Mouse (Mus musculus): Measurements from ENCODE around the gene Sash1.

Gene Sash1

DNA sequence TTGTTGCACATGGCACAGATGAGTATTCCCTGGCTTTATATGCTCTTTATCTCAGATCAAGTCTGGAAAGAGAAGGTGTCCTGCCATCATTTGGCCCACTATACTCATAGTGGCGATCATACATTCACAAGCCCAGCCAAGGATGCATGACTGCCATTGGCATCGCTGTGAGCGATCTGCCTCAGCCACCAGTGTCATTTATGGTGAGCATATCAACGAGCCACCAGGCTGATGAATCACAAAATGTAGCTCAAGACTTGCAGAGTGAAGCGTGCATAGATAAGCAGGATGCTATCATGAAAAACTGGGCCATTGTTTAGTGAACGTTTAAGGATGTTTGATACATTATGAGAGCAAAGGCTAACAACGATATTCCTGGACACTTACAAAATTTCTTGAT lies 200.6 kb downstream of the Sash1 start:
- no peak for DNase-seq (ENCODE audit: low read depth, low spot score)

DNA sequence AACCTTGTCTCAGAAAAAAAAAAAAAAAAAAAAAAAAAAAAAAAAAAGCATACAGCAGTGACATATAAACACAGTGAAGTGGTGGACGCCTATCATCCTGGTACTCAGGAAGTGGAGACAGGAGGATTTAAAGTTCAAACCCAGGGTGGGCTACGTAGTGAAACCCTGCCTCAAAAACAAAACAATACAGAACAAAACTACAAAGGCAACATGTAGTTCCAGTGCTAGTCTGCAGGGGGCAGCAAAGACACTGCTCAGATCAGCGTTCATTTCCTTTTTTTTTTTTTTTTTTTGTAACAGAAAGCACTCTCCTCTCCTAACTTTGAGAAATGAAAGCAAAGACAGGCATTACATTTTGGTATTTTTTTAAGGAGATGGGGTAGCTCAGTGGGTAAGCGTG lies 203.0 kb downstream of the Sash1 start:
- DNase-seq (ENCODE audit: low read depth, low spot score): no peak

DNA sequence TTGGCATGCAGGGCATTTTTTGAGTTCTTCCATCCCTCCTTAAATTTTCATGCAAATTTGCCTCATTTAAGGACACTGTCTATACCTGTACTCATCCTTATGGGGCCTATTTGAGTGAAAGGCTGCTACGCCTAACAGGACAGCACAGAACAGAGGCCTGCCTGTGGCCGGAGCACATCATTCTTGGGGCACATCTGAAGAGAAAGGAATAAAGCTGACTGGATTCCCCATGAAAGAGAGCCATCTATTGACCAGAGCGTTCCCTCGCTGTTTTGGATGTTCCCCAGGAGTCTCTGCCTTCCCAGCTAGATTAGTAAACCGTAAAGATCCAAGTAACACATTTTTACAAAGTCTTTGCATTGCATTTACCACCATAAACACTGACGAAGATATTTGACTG lies 203.5 kb downstream of the Sash1 start:
- DNase-seq (ENCODE audit: low read depth, low spot score): no peak

GRCm38 (mm10) chr10:8676722-8677121 lies 209.1 kb downstream of the Sash1 start:
- DNase-seq (ENCODE audit: low read depth, low spot score): no peak

All from skeletal muscle tissue, adult 2 months (tissue).